Mouse (Mus musculus) forebrain, embryonic 12.5 days (tissue): Measurements from ENCODE around the gene Begain. TPM values are rescaled to one million over a fixed set of nuclear protein-coding genes. Genes with fewer than 3 reads are reported as not detected.

Source experiments
- ATAC-seq: fragments of 200-750 bp; cut with Nextera tagmentation; 2 replicates; pipeline ENCODE4 v1.8.0; 2017; ENCODE audit warnings: moderate TSS enrichment; ENCODE audit not compliant: low FRiP score
- H3K27ac ChIP-seq: fragments of 300-500 bp; sonication (generic); 2 replicates; pipeline ENCODE4 v1.5.1; 2016; ENCODE audit warnings: mild to moderate bottlenecking
- H3K27me3 ChIP-seq: fragments of 300-500 bp; sonication (generic); 2 replicates; pipeline ENCODE4 v1.6.1; 2016; ENCODE audit warnings: mild to moderate bottlenecking
- H3K36me3 ChIP-seq: fragments of 300-500 bp; sonication (generic); replicated peaks from 2 replicates; pipeline ENCODE4 v1.6.1; 2016; ENCODE audit warnings: mild to moderate bottlenecking
- H3K4me1 ChIP-seq: fragments of 300-500 bp; sonication (generic); 2 replicates; pipeline ENCODE4 v1.6.1; 2016
- H3K4me2 ChIP-seq: fragments of 300-500 bp; sonication (generic); 2 replicates; pipeline ENCODE4 v1.6.1; 2016; ENCODE audit warnings: mild to moderate bottlenecking, moderate library complexity
- H3K4me3 ChIP-seq: fragments of 300-500 bp; sonication (generic); replicated peaks from 2 replicates; pipeline ENCODE4 v1.5.1; 2016; ENCODE audit warnings: mild to moderate bottlenecking
- H3K9ac ChIP-seq: fragments of 300-500 bp; sonication (generic); 2 replicates; pipeline ENCODE4 v1.6.1; 2016; ENCODE audit warnings: mild to moderate bottlenecking
- H3K9me3 ChIP-seq: fragments of 300-500 bp; sonication (generic); 2 replicates; pipeline ENCODE4 v1.6.1; 2016
- WGBS: fragments of 180-500 bp; shearing (Covaris S2); methylation state at CpG from one replicate; pipeline ENCODE4 v1.1.7; 2016; 5-methylcytosine and 5-hydroxymethylcytosine counted together
- polyA plus RNA-seq: library from polyadenylated mRNA; unstranded; fragments of >200 nt; fragmentation: Nextera tagmentation; extraction: Ambion mirVana; gene quantifications from 2 replicates; pipeline ENCODE4 v1.2.1, GENCODE M21; 2016

Begain gene
- polyA plus RNA-seq, 1 experiment from 2014 or later, result 11.1 TPM

DNA sequence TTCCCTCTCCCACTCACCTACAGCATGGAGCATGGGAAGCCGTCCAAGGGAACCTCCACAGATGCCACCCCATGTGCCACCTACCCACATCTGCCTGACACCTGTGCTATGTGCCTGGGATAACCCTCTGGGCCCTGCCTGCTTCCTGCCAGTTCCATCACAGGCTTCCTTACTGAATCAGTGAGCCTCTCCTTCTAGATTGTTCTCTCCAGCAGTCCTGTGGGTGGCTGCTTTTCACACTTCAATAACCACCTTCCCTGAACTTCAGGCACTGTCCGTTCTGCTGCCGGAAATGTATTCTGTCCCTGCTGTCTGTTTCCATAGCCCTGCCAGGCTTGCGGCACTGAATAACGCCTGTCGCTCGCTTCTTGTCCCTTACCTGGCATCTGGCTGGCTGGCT is 22.4 kb downstream of the Begain start:
- Histone ChIP-seq H3K36me3 (no peaks in the 10 kb centered on the region), H3K4me3 (no peak overlapping the region), H3K9ac (no peak overlapping the region), H3K27me3 (peaks cover 73% of the 10 kb centered on the region), H3K27ac (no peak overlapping the region), H3K4me2 (no peak overlapping the region), H3K9me3 (no peaks in the 10 kb centered on the region), H3K4me1 (no peaks in the 10 kb centered on the region)
- WGBS, result 86% methylated on average over 7 of the region's 7 CpGs
- ATAC-seq, result no peak

DNA sequence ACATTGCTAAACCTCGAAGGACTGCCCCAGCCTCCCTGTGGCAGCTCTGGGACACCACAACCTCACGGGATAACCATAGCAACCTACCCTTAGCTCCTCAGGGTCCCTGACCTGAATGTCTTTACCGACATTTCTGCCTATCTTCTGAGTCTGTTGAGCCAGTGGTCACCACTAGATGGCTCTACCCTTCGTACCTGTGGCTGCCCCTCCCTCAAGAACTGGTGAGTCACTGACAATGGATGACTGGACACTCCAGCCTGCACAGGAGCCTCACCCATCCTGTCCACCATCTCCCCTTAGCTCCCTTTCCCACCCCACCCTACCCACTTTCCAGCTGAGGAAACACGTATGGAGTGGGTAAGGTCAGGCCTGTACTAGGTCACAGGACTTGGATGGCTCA is 23.5 kb downstream of the Begain start:
- no peak overlapping the region for H3K4me2 ChIP-seq
- 0 out of 2 replicates have a peak, but pooled peaks cover 3% of the 10 kb centered on the region for H3K4me1 ChIP-seq
- WGBS, result 21% methylated on average over 5 of the region's 5 CpGs
- no peak for ATAC-seq
- no peak overlapping the region for H3K27ac ChIP-seq
- H3K9me3 ChIP-seq, result no peaks in the 10 kb centered on the region
- no peaks in the 10 kb centered on the region for H3K36me3 ChIP-seq
- H3K4me3 ChIP-seq, result no peak overlapping the region
- no peak overlapping the region for H3K9ac ChIP-seq
- H3K27me3 ChIP-seq, result peaks cover 67% of the 10 kb centered on the region

DNA sequence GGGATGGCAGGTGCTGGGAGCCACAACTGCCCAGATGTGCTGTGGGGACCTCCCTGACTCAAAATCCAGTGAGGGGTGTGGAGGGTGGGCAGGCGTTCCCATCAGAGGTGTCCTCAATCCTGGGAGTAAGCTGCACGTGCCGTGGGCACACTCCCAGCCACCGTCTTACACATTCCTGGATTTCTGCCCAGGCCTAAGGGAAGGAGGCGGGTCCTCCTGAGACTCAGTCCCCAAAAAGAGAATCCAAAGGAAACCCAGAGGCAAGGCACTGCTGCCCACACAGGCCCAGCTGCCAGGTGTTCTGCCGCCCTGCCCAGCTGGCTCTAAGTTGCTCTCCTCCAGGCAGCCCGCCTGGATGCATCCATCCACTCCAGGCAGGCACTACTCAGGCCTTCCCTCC is 28.7 kb downstream of the Begain start:
- Histone ChIP-seq H3K9me3 (0 out of 2 replicates have a peak, but pooled peaks cover under 1% of the 10 kb centered on the region), H3K4me3 (no peak overlapping the region), H3K27ac (no peak overlapping the region), H3K27me3 (peaks cover 56% of the 10 kb centered on the region), H3K4me2 (no peak overlapping the region), H3K9ac (no peak overlapping the region), H3K4me1 (peaks cover 26% of the 10 kb centered on the region), H3K36me3 (no peaks in the 10 kb centered on the region)
- WGBS, result 71% methylated on average over 7 of the region's 7 CpGs
- peak; percentile 9; the same call in 1 of the 2 replicates for ATAC-seq

DNA sequence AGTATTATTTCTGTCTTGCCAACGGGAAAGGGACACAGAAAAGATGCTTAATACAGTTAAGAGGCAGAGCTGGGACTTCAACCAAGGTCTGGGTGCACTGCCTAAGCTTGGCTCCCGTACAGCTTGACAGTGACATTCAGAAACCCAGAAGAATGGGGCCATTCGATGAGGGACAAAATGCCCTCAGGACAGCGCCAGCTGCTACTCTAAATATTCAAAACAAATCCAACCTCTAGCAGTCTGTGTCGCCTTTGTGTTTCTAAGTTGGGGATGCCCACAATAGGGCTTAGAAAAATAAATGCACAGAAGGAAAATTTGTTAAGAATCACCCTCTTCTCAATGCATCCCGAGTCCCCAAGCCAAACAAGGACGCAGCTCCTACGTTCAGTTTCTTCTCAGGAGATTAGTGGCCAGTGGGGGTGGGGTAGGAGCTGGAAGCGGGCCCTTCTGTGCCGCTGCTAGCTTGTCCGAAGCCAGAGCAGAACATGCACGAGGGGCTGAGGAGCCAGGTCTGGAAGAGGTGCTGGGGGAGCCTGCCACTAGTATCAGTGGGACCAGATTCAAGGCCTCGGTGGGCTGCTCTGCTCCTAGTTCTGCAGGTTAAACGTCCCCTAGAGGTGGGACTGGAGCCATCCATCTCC is 29.7 kb downstream of the Begain start:
- H3K9ac ChIP-seq, result no peak overlapping the region
- peaks cover 55% of the 10 kb centered on the region for H3K27me3 ChIP-seq

DNA sequence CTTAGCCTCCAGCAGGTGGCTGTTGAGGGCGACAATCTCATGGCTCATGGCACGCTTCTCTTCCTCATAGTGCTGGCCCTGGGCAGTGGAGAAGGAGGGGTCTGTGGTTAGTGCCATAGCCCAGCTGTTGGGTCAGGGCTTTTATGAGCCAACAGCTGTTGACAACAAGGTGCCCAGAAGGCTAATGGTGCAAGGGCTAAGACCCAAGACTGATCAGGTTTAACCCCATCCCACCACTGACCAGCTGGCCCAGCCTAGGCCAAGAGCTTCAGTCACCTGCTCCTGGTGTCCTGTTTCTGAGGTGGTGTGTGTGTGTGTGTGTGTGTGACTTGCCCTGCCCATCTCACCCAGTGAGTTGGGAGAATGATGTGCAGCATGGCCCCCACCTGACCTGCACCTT is 31.0 kb downstream of the Begain start:
- 97% methylated on average over 2 of the region's 2 CpGs for WGBS
- no peak for ATAC-seq
- Histone ChIP-seq H3K9ac (no peak overlapping the region), H3K4me3 (no peak overlapping the region), H3K9me3 (0 out of 2 replicates have a peak, but pooled peaks cover 11% of the 10 kb centered on the region), H3K4me2 (no peak overlapping the region), H3K36me3 (no peaks in the 10 kb centered on the region), H3K4me1 (peaks cover 26% of the 10 kb centered on the region), H3K27ac (no peak overlapping the region), H3K27me3 (peaks cover 63% of the 10 kb centered on the region)

More for the DNA sequence above, 29.7 kb downstream of the Begain start:
- peak overlapping the region; percentile 10; the same call in 1 of the 2 replicates for H3K4me2 ChIP-seq
- H3K4me1 ChIP-seq, result peaks cover 26% of the 10 kb centered on the region
- H3K36me3 ChIP-seq, result no peaks in the 10 kb centered on the region
- H3K27ac ChIP-seq, result peak overlapping the region; percentile 56
- H3K9me3 ChIP-seq, result 0 out of 2 replicates have a peak, but pooled peaks cover 11% of the 10 kb centered on the region
- WGBS, result 19% methylated on average over 14 of the region's 14 CpGs
- ATAC-seq, result no peak; the same call in 1 of the 2 replicates
- no peak overlapping the region for H3K4me3 ChIP-seq

DNA sequence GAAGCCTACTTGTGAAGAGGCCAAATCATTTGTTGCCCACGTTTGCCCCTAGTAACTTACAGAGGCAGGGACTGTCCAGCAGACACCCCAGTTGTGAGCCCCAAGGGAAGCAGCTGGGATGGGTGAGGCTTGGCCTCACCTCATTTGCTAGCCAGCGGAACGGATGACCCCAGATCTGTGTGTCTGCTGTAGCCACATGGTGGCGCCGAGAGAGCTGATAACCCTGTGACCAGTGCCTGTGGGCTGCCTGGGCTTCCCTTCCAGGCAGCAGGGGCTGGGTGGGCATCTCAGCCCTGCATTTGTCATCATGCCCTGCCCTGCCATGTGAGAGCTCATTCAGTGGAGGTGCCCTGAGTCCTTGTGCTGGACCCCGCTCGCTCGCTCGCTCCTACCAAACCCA is 44.2 kb downstream of the Begain start:
- H3K9ac ChIP-seq, result no peak overlapping the region
- H3K36me3 ChIP-seq, result 0 out of 2 replicates have a peak, but pooled peaks cover 6% of the 10 kb centered on the region
- no peak for ATAC-seq
- no peak overlapping the region for H3K4me3 ChIP-seq
- no peak overlapping the region for H3K4me2 ChIP-seq
- no peak overlapping the region for H3K27ac ChIP-seq
- H3K4me1 ChIP-seq, result no peaks in the 10 kb centered on the region
- H3K27me3 ChIP-seq, result 0 out of 2 replicates have a peak, but pooled peaks cover 3% of the 10 kb centered on the region
- no peaks in the 10 kb centered on the region for H3K9me3 ChIP-seq
- 59% methylated on average over 9 of the region's 9 CpGs for WGBS

DNA sequence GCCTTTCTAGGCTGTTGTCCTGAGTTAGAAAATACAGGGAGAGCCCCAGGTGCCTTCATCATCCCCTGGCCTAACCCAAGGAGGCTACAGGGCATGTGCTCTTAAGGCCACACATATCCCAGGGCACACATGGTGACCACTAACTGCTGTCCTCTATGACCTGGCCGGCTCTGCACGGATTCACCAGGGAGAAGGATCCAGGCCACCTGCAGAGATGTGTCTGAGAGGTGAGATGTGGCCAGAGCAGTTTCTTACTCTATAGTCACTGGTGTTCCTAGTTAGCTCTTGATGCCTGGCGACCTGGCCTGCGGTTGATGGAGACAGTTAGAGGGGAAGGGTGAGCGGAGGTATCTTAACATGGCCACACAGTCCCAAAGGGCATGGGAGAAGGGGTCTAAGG is 45.1 kb downstream of the Begain start:
- Histone ChIP-seq H3K9ac (no peak overlapping the region), H3K27me3 (0 out of 2 replicates have a peak, but pooled peaks cover 3% of the 10 kb centered on the region), H3K27ac (no peak overlapping the region), H3K4me1 (no peaks in the 10 kb centered on the region), H3K4me3 (no peak overlapping the region), H3K36me3 (0 out of 2 replicates have a peak, but pooled peaks cover 6% of the 10 kb centered on the region), H3K9me3 (no peaks in the 10 kb centered on the region), H3K4me2 (no peak overlapping the region)
- no peak for ATAC-seq
- 90% methylated on average over 5 of the region's 5 CpGs for WGBS

DNA sequence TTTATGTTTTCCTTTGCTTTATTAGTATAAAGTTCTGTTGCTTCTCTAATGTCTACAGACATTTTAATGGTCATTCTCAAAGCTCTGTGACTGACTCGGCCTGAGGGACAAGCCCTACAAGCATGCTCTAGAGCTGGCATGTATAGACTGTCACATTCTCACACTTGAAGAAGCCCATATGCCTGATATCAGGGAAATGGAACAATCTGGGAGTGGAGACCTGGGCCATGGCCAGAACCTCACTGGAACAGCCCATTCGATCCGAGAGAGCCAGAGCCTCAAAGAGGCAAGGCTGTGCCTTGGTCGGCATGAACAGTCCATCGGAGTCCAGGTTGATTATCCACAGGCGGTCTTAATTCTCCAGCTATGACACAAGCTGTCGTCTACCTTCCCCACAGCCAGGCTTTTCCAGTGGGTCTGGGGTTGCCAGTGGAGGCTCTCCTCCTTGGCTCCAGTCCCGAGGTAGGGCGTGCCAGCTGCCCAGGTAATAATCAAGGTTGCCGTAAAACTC is 45.8 kb downstream of the Begain start:
- Histone ChIP-seq H3K4me2 (no peak overlapping the region), H3K27me3 (0 out of 2 replicates have a peak, but pooled peaks cover 3% of the 10 kb centered on the region), H3K9ac (no peak overlapping the region), H3K27ac (no peak overlapping the region), H3K9me3 (no peaks in the 10 kb centered on the region), H3K36me3 (0 out of 2 replicates have a peak, but pooled peaks cover 6% of the 10 kb centered on the region), H3K4me1 (no peaks in the 10 kb centered on the region), H3K4me3 (no peak overlapping the region)
- ATAC-seq, result no peak
- 93% methylated on average over 10 of the region's 10 CpGs for WGBS

DNA sequence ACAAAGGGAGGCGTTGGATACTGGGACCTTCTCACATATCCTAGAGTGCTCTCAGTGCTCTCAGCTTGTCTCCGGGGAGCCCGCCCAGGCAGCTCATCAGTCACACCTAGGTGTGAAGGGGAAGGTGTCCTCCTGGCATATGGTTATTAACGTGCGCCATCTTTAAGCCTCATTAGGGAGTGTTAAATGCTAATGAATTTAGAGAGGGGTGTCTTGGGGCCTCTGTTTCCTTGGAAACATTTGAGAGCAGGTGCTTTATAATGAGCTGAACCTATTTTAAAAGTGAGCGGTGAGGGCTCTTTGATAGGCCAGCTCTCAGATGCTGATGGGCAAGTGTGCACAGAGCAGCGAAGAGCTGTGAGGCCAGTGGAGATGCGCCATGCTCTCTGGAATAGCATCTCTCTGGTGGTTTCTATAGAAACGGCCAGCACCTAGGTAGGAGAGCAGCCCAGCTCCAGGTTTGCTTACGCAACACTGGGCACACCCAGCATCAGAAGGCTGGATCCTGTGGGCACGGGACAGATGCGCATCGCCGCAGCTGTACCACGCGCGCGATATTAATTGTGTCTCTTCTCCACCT is 57.9 kb downstream of the Begain start:
- no peak overlapping the region for H3K9ac ChIP-seq
- no peak overlapping the region for H3K4me2 ChIP-seq
- peaks cover 30% of the 10 kb centered on the region for H3K4me1 ChIP-seq
- H3K9me3 ChIP-seq, result no peaks in the 10 kb centered on the region
- ATAC-seq, result peak; percentile 78
- WGBS, result 57% methylated on average over 18 of the region's 18 CpGs
- no peak overlapping the region for H3K4me3 ChIP-seq
- no peaks in the 10 kb centered on the region for H3K27me3 ChIP-seq
- peak overlapping the region; percentile 61; the same call in 1 of the 2 replicates for H3K27ac ChIP-seq
- H3K36me3 ChIP-seq, result no peaks in the 10 kb centered on the region

DNA sequence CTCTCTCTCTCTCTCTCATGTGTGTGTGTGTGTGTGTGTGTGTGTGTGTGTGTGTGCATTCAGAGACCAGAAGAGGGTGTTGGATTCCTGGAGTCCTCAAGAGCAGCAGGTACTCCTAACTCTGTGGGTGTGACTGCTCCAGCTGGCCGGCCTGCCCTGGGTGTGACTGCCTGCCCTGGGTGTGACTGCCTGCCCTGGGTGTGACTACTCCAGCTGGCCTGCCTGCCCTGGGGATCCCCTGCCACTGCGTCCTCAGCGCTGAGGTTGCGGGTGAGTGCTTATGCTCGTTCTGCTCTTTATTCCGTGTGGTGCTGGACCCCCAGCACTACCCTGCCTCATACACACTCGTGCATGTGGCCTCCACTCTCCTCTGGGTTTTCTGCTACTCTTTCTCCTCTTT is 65.0 kb downstream of the Begain start:
- 81% methylated on average over 7 of the region's 7 CpGs for WGBS
- H3K36me3 ChIP-seq, result no peaks in the 10 kb centered on the region

DNA sequence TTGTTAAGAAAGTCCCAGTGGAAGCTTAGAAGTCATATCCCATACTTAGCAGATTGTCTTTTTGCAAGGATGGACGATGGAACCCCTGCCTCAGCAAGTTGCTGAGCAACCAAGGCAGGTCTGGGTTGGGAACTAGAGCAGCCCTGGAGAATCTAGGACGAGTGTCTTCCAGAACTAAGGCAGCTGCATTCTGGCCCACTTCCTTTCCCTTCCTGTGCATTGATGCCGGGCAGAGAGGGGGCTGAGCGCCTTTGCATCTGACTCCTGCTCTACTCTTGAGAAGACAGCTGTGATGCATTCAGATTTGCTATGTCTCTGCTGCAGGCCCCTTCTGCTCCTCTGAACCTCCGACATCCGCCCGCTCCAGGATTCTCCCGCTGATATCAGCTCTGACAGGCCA is 70.8 kb downstream of the Begain start:
- Histone ChIP-seq H3K9ac (no peak overlapping the region), H3K4me1 (peaks cover 10% of the 10 kb centered on the region), H3K4me3 (no peak overlapping the region), H3K4me2 (no peak overlapping the region), H3K27ac (no peak overlapping the region), H3K27me3 (0 out of 2 replicates have a peak, but pooled peaks cover 3% of the 10 kb centered on the region), H3K36me3 (no peaks in the 10 kb centered on the region), H3K9me3 (no peaks in the 10 kb centered on the region)
- WGBS, result 90% methylated on average over 8 of the region's 8 CpGs
- no peak for ATAC-seq

More for the DNA sequence above, 65.0 kb downstream of the Begain start:
- no peak overlapping the region for H3K9ac ChIP-seq
- H3K4me2 ChIP-seq, result no peak overlapping the region
- no peak overlapping the region for H3K4me3 ChIP-seq
- H3K4me1 ChIP-seq, result peaks cover 20% of the 10 kb centered on the region
- no peaks in the 10 kb centered on the region for H3K9me3 ChIP-seq
- H3K27ac ChIP-seq, result no peak overlapping the region
- H3K27me3 ChIP-seq, result no peaks in the 10 kb centered on the region
- no peak for ATAC-seq

DNA sequence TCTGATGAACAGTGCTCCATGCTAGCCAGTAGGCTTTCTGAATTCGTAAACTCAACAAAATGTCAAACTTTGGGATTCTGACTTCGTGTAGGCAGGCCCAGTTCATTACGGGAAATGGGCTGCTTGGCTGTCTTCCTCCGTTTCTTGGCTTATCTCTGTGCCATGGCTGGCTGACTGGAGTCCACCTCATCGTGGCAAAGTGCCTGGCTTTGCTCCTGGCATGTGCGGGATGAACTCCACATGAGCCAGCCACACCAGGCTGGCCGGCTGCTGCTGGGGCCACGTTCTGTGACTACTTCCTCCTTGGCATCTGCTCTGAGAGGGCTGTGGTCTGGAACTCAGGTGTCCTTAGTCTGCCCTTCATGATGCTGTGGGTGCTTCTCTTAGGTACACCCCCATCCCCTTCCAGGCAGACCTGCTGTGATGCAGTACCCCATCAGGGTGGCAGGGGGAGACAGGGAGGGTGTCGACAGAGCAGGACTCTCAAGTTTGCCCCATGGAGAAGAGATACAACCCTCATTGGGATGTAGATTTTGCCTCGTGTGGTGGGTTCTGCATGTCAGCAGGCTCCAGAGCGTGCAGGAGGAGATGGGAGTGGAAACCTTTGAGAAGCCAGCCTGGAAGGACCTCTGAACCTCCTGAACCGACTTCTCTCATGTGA is 71.9 kb downstream of the Begain start:
- 0 out of 2 replicates have a peak, but pooled peaks cover 3% of the 10 kb centered on the region for H3K27me3 ChIP-seq
- no peak overlapping the region for H3K9ac ChIP-seq
- no peak overlapping the region for H3K4me2 ChIP-seq
- ATAC-seq, result no peak
- H3K36me3 ChIP-seq, result no peaks in the 10 kb centered on the region
- H3K27ac ChIP-seq, result no peak overlapping the region
- no peak overlapping the region for H3K4me3 ChIP-seq
- 83% methylated on average over 12 of the region's 12 CpGs for WGBS
- H3K4me1 ChIP-seq, result peaks cover 10% of the 10 kb centered on the region
- H3K9me3 ChIP-seq, result no peaks in the 10 kb centered on the region
